Mouse (Mus musculus) hindbrain, embryonic 16.5 days (tissue): Measurements from ENCODE around the gene Zfp763. TPM values are rescaled to one million over a fixed set of nuclear protein-coding genes. Genes with fewer than 3 reads are reported as not detected.

Experiments used
- ATAC-seq: fragments of 200-750 bp; cut with Nextera tagmentation; 2 replicates; pipeline ENCODE4 v1.8.0; 2017; ENCODE audit warnings: moderate TSS enrichment, moderate library complexity
- H3K27ac ChIP-seq: fragments of 300-500 bp; sonication (generic); 2 replicates; pipeline ENCODE4 v1.5.1; 2014; ENCODE audit warnings: low read depth, mild to moderate bottlenecking, control low read depth, low read length, moderate library complexity
- H3K27me3 ChIP-seq: fragments of 300-500 bp; sonication (generic); replicated peaks from 2 replicates; pipeline ENCODE4 v1.6.1; 2014; ENCODE audit warnings: low read length; ENCODE audit not compliant: control insufficient read depth, insufficient read depth
- H3K36me3 ChIP-seq: fragments of 300-500 bp; sonication (generic); 2 replicates; pipeline ENCODE4 v1.6.1; 2014; ENCODE audit warnings: mild to moderate bottlenecking, low read length, moderate library complexity, mixed read lengths; ENCODE audit not compliant: control insufficient read depth, insufficient read depth
- H3K4me1 ChIP-seq: fragments of 300-500 bp; sonication (generic); 2 replicates; pipeline ENCODE4 v1.6.1; 2014; ENCODE audit warnings: low read depth, low read length; ENCODE audit not compliant: control insufficient read depth, insufficient read depth
- H3K4me2 ChIP-seq: fragments of 300-500 bp; sonication (generic); 2 replicates; pipeline ENCODE4 v1.6.1; 2014; ENCODE audit warnings: mild to moderate bottlenecking, low read length, control low read depth, moderate library complexity
- H3K4me3 ChIP-seq: fragments of 300-500 bp; sonication (generic); 2 replicates; pipeline ENCODE4 v1.5.1; 2014; ENCODE audit warnings: mild to moderate bottlenecking, low read length, control low read depth, moderate library complexity
- H3K9ac ChIP-seq: fragments of 300-500 bp; sonication (generic); 2 replicates; pipeline ENCODE4 v1.6.1; 2014; ENCODE audit warnings: low read depth, mild to moderate bottlenecking, control low read depth, low read length, moderate library complexity
- H3K9me3 ChIP-seq: fragments of 300-500 bp; sonication (generic); 2 replicates; pipeline ENCODE4 v1.6.1; 2014; ENCODE audit warnings: mild to moderate bottlenecking, low read length, moderate library complexity; ENCODE audit not compliant: control insufficient read depth
- WGBS: fragments of 180-500 bp; shearing (Covaris S2); extraction: QIAGEN DNeasy Blood & Tissue Kit; methylation state at CpG from one replicate; pipeline ENCODE4 v1.1.7; 2014; 5-methylcytosine and 5-hydroxymethylcytosine counted together
- polyA plus RNA-seq: library from polyadenylated mRNA; unstranded; fragments of >200 nt; fragmentation: Nextera tagmentation; extraction: Ambion mirVana; gene quantifications from 2 replicates; pipeline ENCODE4 v1.2.1, GENCODE M21; 2015

The Zfp763 gene
- polyA plus RNA-seq, 1 experiment from 2014 or later = 24.8 TPM

GRCm38 (mm10) chr17:32991965-32992698, 41.1 kb downstream of the Zfp763 start:
- 73% methylated on average over 12 of the region's 12 CpGs for WGBS
- peaks cover 6% of the 10 kb centered on the region for H3K9me3 ChIP-seq
- H3K4me1 ChIP-seq = peaks cover 7% of the 10 kb centered on the region
- H3K4me3 ChIP-seq = peak overlapping the region; percentile 54
- no peak overlapping the region for H3K27ac ChIP-seq
- peak overlapping the region; percentile 93 for H3K4me2 ChIP-seq
- peaks cover 18% of the 10 kb centered on the region for H3K36me3 ChIP-seq
- H3K9ac ChIP-seq = peak overlapping the region; percentile 63
- ATAC-seq = no peak
- no peaks in the 10 kb centered on the region for H3K27me3 ChIP-seq

GRCm38 (mm10) chr17:32986301-32986700, 46.9 kb downstream of the Zfp763 start:
- H3K4me3 ChIP-seq = no peak overlapping the region
- 72% methylated on average over 4 of the region's 4 CpGs for WGBS

GRCm38 (mm10) chr17:32981361-32981760, 51.8 kb downstream of the Zfp763 start:
- Histone ChIP-seq H3K27ac (no peak overlapping the region), H3K27me3 (no peaks in the 10 kb centered on the region), H3K9ac (no peak overlapping the region), H3K4me3 (no peak overlapping the region), H3K9me3 (peaks cover 2% of the 10 kb centered on the region; the same call in 1 of the 2 replicates), H3K4me1 (no peaks in the 10 kb centered on the region), H3K36me3 (peaks cover 31% of the 10 kb centered on the region), H3K4me2 (no peak overlapping the region)
- ATAC-seq = no peak
- WGBS = 87% methylated on average over 4 of the region's 4 CpGs

More at GRCm38 (mm10) chr17:32986301-32986700, 46.9 kb downstream of the Zfp763 start:
- Histone ChIP-seq H3K27ac (no peak overlapping the region), H3K27me3 (no peaks in the 10 kb centered on the region), H3K9me3 (peaks cover 2% of the 10 kb centered on the region; the same call in 1 of the 2 replicates), H3K4me2 (no peak overlapping the region), H3K36me3 (no peaks in the 10 kb centered on the region), H3K4me1 (no peaks in the 10 kb centered on the region), H3K9ac (no peak overlapping the region)
- no peak for ATAC-seq

Other genes starting within 250 kb of the Zfp763 start
- 35.9 and 41.2 TPM in 2 replicates for gene Zfp871, start 245.1 kb downstream of the Zfp763 start, polyA plus RNA-seq
- 45.5 and 48.7 TPM in 2 replicates for gene Zfp811, start 223.5 kb downstream of the Zfp763 start, polyA plus RNA-seq
- gene Zfp799, start 203.1 kb downstream of the Zfp763 start, polyA plus RNA-seq = 13.2 and 17.8 TPM in 2 replicates
- gene Zfp870, start 141.8 kb downstream of the Zfp763 start, polyA plus RNA-seq = 8.2 and 9.2 TPM in 2 replicates
- not detected in 2 replicates for gene Cyp4f14, start 116.1 kb downstream of the Zfp763 start, polyA plus RNA-seq
- gene Cyp4f13, start 86.0 kb downstream of the Zfp763 start, polyA plus RNA-seq = 8.8 and 9.6 TPM in 2 replicates
- 6.5 and 6.9 TPM in 2 replicates for gene Zfp472, start 67.6 kb downstream of the Zfp763 start, polyA plus RNA-seq
- gene Zfp952, start 40.3 kb downstream of the Zfp763 start, polyA plus RNA-seq = 18.6 and 19.4 TPM in 2 replicates
- not detected in 2 replicates for gene 4921501E09Rik, start 34.7 kb upstream of the Zfp763 start, polyA plus RNA-seq
- gene Zfp563, start 55.9 kb upstream of the Zfp763 start, polyA plus RNA-seq = 19.7 and 20.1 TPM in 2 replicates
- gene Morc2b, start 106.3 kb upstream of the Zfp763 start, polyA plus RNA-seq = 0.42 and 0.43 TPM in 2 replicates
- 0.04 and 0.05 TPM in 2 replicates for gene Olfr55, start 135.0 kb upstream of the Zfp763 start, polyA plus RNA-seq
- gene Olfr239, start 157.9 kb upstream of the Zfp763 start, polyA plus RNA-seq = not detected in 2 replicates
- gene Olfr1564, start 188.3 kb upstream of the Zfp763 start, polyA plus RNA-seq = 0.04 and 0.05 TPM in 2 replicates
- 24.7 and 24.9 TPM in 2 replicates for gene Zfp955a, start 221.7 kb upstream of the Zfp763 start, polyA plus RNA-seq
- gene Olfr63, start 231.3 kb upstream of the Zfp763 start, polyA plus RNA-seq = 0.04 TPM in 1 of 2 replicates, not detected in the other